19 mouse cellular contexts compared by ENCODE assay signal in the genomic region with DNA sequence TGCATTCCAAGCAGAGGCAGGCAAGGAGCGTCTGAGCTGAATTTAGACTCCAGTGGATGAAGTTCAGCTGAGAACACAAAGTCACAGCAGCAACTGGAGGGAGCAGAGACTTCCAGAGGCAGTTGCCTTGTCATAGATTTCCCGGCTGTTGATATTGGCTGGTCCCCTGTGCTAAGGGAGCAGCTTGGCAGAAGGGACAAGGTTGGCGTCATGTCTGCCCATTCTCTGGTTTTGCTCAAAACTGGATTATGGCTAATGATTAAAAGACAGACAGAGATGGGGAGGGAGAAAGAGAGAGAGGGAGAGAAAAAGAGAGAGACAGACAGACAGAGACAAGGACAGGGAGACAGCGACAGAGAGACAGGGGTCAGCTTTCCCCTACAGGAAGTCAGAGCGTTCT.
"Had no signal": no experiment of that assay in that cellular context is flagged by ENCODE, and none has a peak within 500 bp of the region (broad histone marks: within the 10 kb centered on the region; RNA-seq: fewer than 3 reads in every experiment).

No protein-coding gene starts in this region.

- H3K4me3 ChIP-seq: kidney, embryonic 15.5 days; limb, embryonic 12.5 days; limb, embryonic 15.5 days; liver, embryonic 13.5 days; midbrain, embryonic 13.5 days; myocyte; neural tube, embryonic 13.5 days; stomach, embryonic 15.5 days had no signal

- H3K27me3 ChIP-seq: kidney, embryonic 15.5 days; limb, embryonic 12.5 days; limb, embryonic 15.5 days; liver, embryonic 13.5 days; midbrain, embryonic 13.5 days; neural tube, embryonic 13.5 days; stomach, embryonic 15.5 days had no signal

- H3K9me3 ChIP-seq: kidney, embryonic 15.5 days; limb, embryonic 12.5 days; limb, embryonic 15.5 days; liver, embryonic 13.5 days; midbrain, embryonic 13.5 days; neural tube, embryonic 13.5 days; stomach, embryonic 15.5 days had no signal

- H3K4me1 ChIP-seq: limb, embryonic 15.5 days; liver, embryonic 13.5 days had no signal

- ATAC-seq: midbrain, embryonic 13.5 days; midbrain, embryonic 16.5 days had no signal

- H3K36me3 ChIP-seq: kidney, embryonic 15.5 days; limb, embryonic 12.5 days; limb, embryonic 15.5 days; liver, embryonic 13.5 days; midbrain, embryonic 13.5 days; neural tube, embryonic 13.5 days; stomach, embryonic 15.5 days had no signal

- H3K9ac ChIP-seq: kidney, embryonic 15.5 days; limb, embryonic 12.5 days; limb, embryonic 15.5 days; liver, embryonic 13.5 days; midbrain, embryonic 13.5 days; neural tube, embryonic 13.5 days; stomach, embryonic 15.5 days had no signal

- DNase-seq: kidney, postnatal 10 days; kidney, postnatal 36 days; left cerebral cortex, postnatal 4 days; liver, embryonic 13.5 days; lung, adult 2 months; lung, postnatal 14 days; lung, postnatal 4 days; retina, postnatal 1 day; right cerebral cortex, postnatal 25 days; spleen, adult 18-20 months; thymus, postnatal 25 days had no signal

- H3K27ac ChIP-seq: kidney, embryonic 15.5 days; limb, embryonic 12.5 days; limb, embryonic 15.5 days; liver, embryonic 13.5 days; midbrain, embryonic 13.5 days; neural tube, embryonic 13.5 days; stomach, embryonic 15.5 days had no signal

- H3K4me2 ChIP-seq: kidney, embryonic 15.5 days; limb, embryonic 12.5 days; limb, embryonic 15.5 days; liver, embryonic 13.5 days; midbrain, embryonic 13.5 days; neural tube, embryonic 13.5 days; stomach, embryonic 15.5 days had no signal
